Mouse (Mus musculus): ENCODE data around the gene Olfr344.

Gene Olfr344

GRCm38 (mm10) chr2:36566362-36566761 lies at the start of gene Olfr344:
TSS of gene Olfr344 (plus strand) at chr2:36566662.
- no peak for DNase-seq (ENCODE audit: low read depth, low spot score)

GRCm38 (mm10) chr2:36524698-36525097 lies 41.8 kb upstream of the Olfr344 start, which contains the start of gene Olfr342:
TSS of gene Olfr342 (plus strand) at chr2:36524998.
- no peak for DNase-seq (ENCODE audit: low read depth, low spot score)

GRCm38 (mm10) chr2:36565156-36565555 lies 1.3 kb upstream of the Olfr344 start:
- no peak for DNase-seq (ENCODE audit: low read depth, low spot score)

- no peak for DNase-seq (ENCODE audit: low read depth, low spot score)
Measured at GRCm38 (mm10) chr2:36567022-36567421, 560 bp downstream of the Olfr344 start.

- no peak for DNase-seq (ENCODE audit: low read depth, low spot score)
Measured at GRCm38 (mm10) chr2:36567845-36568244, 1.4 kb downstream of the Olfr344 start.

Measured in CD4-positive helper T cell, adult 2 months (primary cell).